Mouse (Mus musculus): ENCODE measurements around the gene Olfr354.

Gene Olfr354

GRCm38 (mm10) chr2:36905380-36905779, at the start of gene Olfr354:
Olfr354 (plus strand) TSS chr2:36905680.
- DNase-seq (ENCODE audit: low spot score in 2 of 2) = no peak

DNA sequence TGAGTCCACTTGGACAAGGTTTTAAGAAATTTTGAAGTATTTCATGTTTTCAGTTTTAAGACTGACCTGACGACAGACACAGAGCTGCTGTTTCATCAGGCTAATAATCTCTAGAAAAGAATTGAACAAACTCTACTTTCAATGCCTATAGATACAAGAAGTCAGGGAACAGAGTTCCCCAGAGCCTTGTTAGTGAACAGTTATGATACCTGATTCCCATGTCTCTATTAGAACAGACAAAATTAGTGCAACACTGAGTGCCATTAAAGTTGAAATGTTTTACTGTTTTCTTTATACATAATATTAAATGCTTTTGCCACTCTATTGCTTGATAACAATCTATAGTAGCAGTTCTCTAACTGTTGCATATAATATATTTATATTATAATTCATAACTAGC, 42.9 kb upstream of the Olfr354 start, which contains the start of gene Olfr351:
Gene Olfr351, minus strand, starts transcription at position 101 of the 400 bp plus-strand sequence.
- no peak for DNase-seq (ENCODE audit: low spot score in 2 of 2)

- DNase-seq (ENCODE audit: low spot score in 2 of 2) = no peak
These were observed 37.3 kb upstream of the Olfr354 start, which contains the start of gene Olfr352 for GRCm38 (mm10) chr2:36868160-36868559. Olfr352 (plus strand) TSS chr2:36868460.

DNA sequence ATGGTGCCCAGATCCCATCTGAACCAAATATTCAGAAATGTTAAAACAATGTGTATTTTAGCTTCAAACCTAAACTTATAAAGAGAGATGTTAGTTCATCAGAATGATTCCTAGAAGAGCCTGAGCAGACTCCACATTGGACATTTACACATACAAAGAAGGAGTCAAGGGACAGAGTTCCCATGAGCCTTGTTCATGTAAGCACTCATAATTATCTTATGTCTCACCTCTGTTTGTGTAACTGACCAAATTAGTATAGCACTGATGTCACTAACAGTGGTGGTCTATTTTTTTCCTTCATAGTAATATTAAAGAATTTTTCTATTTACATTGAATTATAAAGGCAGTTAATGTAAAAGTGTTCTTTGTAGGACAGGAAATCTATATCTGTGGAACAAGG, 12.6 kb upstream of the Olfr354 start, which contains the start of gene Olfr353:
Gene Olfr353, minus strand, starts transcription at position 101 of the 400 bp plus-strand sequence.
- DNase-seq (ENCODE audit: low spot score in 2 of 2) = no peak

DNA sequence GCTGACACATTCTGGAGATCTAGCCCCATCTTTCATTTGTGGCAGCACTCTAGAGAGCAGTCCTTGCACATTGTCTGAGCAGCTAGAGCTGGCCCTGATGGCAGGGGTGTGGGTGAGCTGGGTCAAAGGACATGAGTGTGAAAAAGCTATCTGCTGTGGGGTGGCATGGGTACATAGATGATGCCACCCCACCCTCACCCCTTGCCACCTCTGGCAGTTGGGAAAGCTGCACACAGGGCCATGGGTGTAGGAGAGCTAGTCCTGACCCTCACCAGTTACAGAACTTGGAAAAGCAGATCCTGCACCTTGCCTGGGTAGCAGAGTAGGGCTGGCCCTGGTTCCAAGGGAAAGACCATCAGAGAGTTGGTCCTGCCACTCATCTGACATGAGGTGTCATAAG, 8.4 kb upstream of the Olfr354 start:
- DNase-seq (ENCODE audit: low spot score in 2 of 2) = no peak

DNA sequence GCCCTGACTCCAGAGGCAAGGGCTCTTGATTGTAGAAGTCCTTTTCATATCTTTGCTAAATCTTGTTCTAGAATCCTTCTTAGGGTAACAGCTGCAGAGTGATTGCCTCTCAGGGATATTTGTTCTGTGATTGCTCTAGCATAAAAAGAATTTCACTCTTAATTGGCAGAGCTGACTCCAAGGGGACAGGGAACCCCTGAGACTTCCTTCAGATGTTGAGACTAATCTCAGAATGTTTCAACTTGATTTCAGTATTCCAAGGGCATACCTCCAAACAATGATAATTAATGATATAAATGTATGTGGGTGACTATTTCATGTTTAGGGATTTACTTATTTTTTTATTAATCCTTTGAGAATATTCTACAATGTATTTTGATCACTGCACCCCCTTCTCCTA, 23.3 kb downstream of the Olfr354 start, which contains the start of gene Olfr355:
Gene Olfr355, minus strand, starts transcription at position 101 of the 400 bp plus-strand sequence.
- no peak for DNase-seq (ENCODE audit: low spot score in 2 of 2)

- no peak for DNase-seq (ENCODE audit: low spot score in 2 of 2)
These were observed 31.3 kb downstream of the Olfr354 start, which contains the start of gene Olfr356 for GRCm38 (mm10) chr2:36936821-36937220. Olfr356 (plus strand) TSS chr2:36937121.

All from thymus, postnatal 10 days (tissue).